Mouse (Mus musculus): Measurements from ENCODE around the gene Rnf7.

- TF ChIP-seq CTCF (IDR thresholded peaks at IDR 0.05; ENCODE audit: extremely low read depth, insufficient read length, insufficient replicate concordance, low read depth, low read length) (no peak), POLR2A (IDR thresholded peaks at IDR 0.05; ENCODE audit: low read depth, low read length) (no peak)
Measured at GRCm38 (mm10) chr9:96514278-96514677, 35.8 kb upstream of the Rnf7 start.
